Mouse (Mus musculus) kidney, postnatal 0 days (tissue): ENCODE data around the gene Pilrb2. TPM values are rescaled to one million over a fixed set of nuclear protein-coding genes. Genes with fewer than 3 reads are reported as not detected.
"Not testable (repeated sequence)": the region's sequence is repeated elsewhere in the genome, so short reads cannot be mapped to it uniquely, and the experiment has no call there.

Experiments used
- ATAC-seq: fragments of 200-750 bp; cut with Nextera tagmentation; replicated peaks from 2 replicates; pipeline ENCODE4 v1.8.0; 2017; ENCODE audit warnings: low read depth, moderate number of reproducible peaks, moderate TSS enrichment, moderate library complexity; ENCODE audit not compliant: low FRiP score
- DNase-seq: peaks from one replicate; pipeline ENCODE4 v3.0.0-alpha.2; 2016; ENCODE audit warnings: low spot score
- H3K27ac ChIP-seq: fragments of 300-500 bp; sonication (generic); 2 replicates; pipeline ENCODE4 v1.5.1; 2014; ENCODE audit warnings: mild to moderate bottlenecking
- H3K27me3 ChIP-seq: fragments of 300-500 bp; sonication (generic); 2 replicates; pipeline ENCODE4 v1.6.1; 2014; ENCODE audit warnings: low read length, mixed read lengths; ENCODE audit not compliant: insufficient read depth
- H3K36me3 ChIP-seq: fragments of 300-500 bp; sonication (generic); 2 replicates; pipeline ENCODE4 v1.6.1; 2014; ENCODE audit warnings: low read length, mixed read lengths; ENCODE audit not compliant: insufficient read depth
- H3K4me1 ChIP-seq: fragments of 300-500 bp; sonication (generic); replicated peaks from 2 replicates; pipeline ENCODE4 v1.6.1; 2014; ENCODE audit warnings: antibody characterized with exemption, low read length, mixed read lengths; ENCODE audit not compliant: insufficient read depth
- H3K4me2 ChIP-seq: fragments of 300-500 bp; sonication (generic); 2 replicates; pipeline ENCODE4 v1.6.1; 2014; ENCODE audit warnings: mild to moderate bottlenecking, low read length, moderate library complexity, mixed read lengths
- H3K4me3 ChIP-seq: fragments of 300-500 bp; sonication (generic); replicated peaks from 2 replicates; pipeline ENCODE4 v1.5.1; 2014; ENCODE audit warnings: low read depth, low read length
- H3K9ac ChIP-seq: fragments of 300-500 bp; sonication (generic); 2 replicates; pipeline ENCODE4 v1.6.1; 2014; ENCODE audit warnings: low read depth, low read length
- H3K9me3 ChIP-seq: fragments of 300-500 bp; sonication (generic); replicated peaks from 2 replicates; pipeline ENCODE4 v1.6.1; 2016; ENCODE audit warnings: low read length, inconsistent platforms, mixed read lengths
- CTCF ChIP-seq: IDR thresholded peaks from 2 replicates; pipeline ENCODE4 v1.5.1; 2016; ENCODE audit warnings: antibody characterized with exemption, low read depth, mild to moderate bottlenecking, moderate library complexity
- WGBS: fragments of 180-500 bp; shearing (Covaris S2); extraction: QIAGEN DNeasy Blood & Tissue Kit; methylation state at CpG from one replicate; pipeline ENCODE4 v1.1.7; 2014; 5-methylcytosine and 5-hydroxymethylcytosine counted together
- polyA plus RNA-seq: library from polyadenylated mRNA; unstranded; fragments of >200 nt; fragmentation: Nextera tagmentation; extraction: Ambion mirVana; gene quantifications from 2 replicates; pipeline ENCODE4 v1.2.1, GENCODE M21; 2015

Pilrb2 gene
- polyA plus RNA-seq = 0.16 and 0.84 TPM in 2 replicates

- not testable (repeated sequence) for H3K36me3 ChIP-seq, ATAC-seq, H3K9ac ChIP-seq, H3K9me3 ChIP-seq, H3K27me3 ChIP-seq, H3K4me3 ChIP-seq, H3K4me2 ChIP-seq, H3K27ac ChIP-seq, H3K4me1 ChIP-seq, DNase-seq
- WGBS = 86% methylated on average over 2 of the region's 3 CpGs
Measured at GRCm38 (mm10) chr5:137871644-137872380, at the start of gene Pilrb2. Gene Pilrb2, minus strand, starts transcription at chr5:137871815.

- H3K4me3 ChIP-seq = no peak overlapping the region
- no peak for ATAC-seq
- H3K9me3 ChIP-seq = no peaks in the 10 kb centered on the region
- no peak overlapping the region for H3K9ac ChIP-seq
- no peak overlapping the region for H3K4me2 ChIP-seq
- no peak for DNase-seq
- no peak overlapping the region for H3K27ac ChIP-seq
- H3K36me3 ChIP-seq = no peaks in the 10 kb centered on the region
- H3K4me1 ChIP-seq = no peaks in the 10 kb centered on the region
- TF ChIP-seq CTCF = no peak
- no peaks in the 10 kb centered on the region for H3K27me3 ChIP-seq
- WGBS = 63% methylated on average over 6 of the region's 6 CpGs
Measured at GRCm38 (mm10) chr5:137915550-137915949, 43.9 kb upstream of the Pilrb2 start.

GRCm38 (mm10) chr5:137914508-137914907 lies 42.9 kb upstream of the Pilrb2 start:
- Histone ChIP-seq H3K4me3 (no peak overlapping the region), H3K4me2 (no peak overlapping the region)
- DNase-seq = peak; percentile 11

GRCm38 (mm10) chr5:137909564-137910262 lies 38.1 kb upstream of the Pilrb2 start:
- H3K4me1 ChIP-seq = no peaks in the 10 kb centered on the region
- H3K36me3 ChIP-seq = no peaks in the 10 kb centered on the region
- ATAC-seq (no peak), DNase-seq (peak; percentile 19)
- TF ChIP-seq CTCF = no peak
- H3K4me3 ChIP-seq = no peak overlapping the region
- 65% methylated on average over 3 of the region's 3 CpGs for WGBS
- no peaks in the 10 kb centered on the region for H3K9me3 ChIP-seq
- H3K9ac ChIP-seq = no peak overlapping the region
- H3K4me2 ChIP-seq = no peak overlapping the region
- no peak overlapping the region for H3K27ac ChIP-seq
- H3K27me3 ChIP-seq = no peaks in the 10 kb centered on the region

More at GRCm38 (mm10) chr5:137914508-137914907, 42.9 kb upstream of the Pilrb2 start:
- Histone ChIP-seq H3K27ac (no peak overlapping the region), H3K9me3 (no peaks in the 10 kb centered on the region), H3K36me3 (no peaks in the 10 kb centered on the region), H3K9ac (no peak overlapping the region), H3K27me3 (no peaks in the 10 kb centered on the region), H3K4me1 (no peaks in the 10 kb centered on the region)
- no peak for ATAC-seq
- TF ChIP-seq CTCF = peak; percentile 32; the same call in 1 of the 2 replicates

- H3K9ac ChIP-seq = no peak overlapping the region
- WGBS = 79% methylated on average over 1 of the region's 1 CpGs
- no peaks in the 10 kb centered on the region for H3K9me3 ChIP-seq
- DNase-seq (no peak), ATAC-seq (no peak)
- no peaks in the 10 kb centered on the region for H3K4me1 ChIP-seq
- no peaks in the 10 kb centered on the region for H3K27me3 ChIP-seq
- no peak overlapping the region for H3K27ac ChIP-seq
- H3K4me3 ChIP-seq = no peak overlapping the region
- H3K36me3 ChIP-seq = no peaks in the 10 kb centered on the region
- no peak for TF ChIP-seq CTCF
- H3K4me2 ChIP-seq = no peak overlapping the region
Measured at GRCm38 (mm10) chr5:137897812-137898211, 26.2 kb upstream of the Pilrb2 start.

- no peaks in the 10 kb centered on the region for H3K27me3 ChIP-seq
- H3K9me3 ChIP-seq = no peaks in the 10 kb centered on the region
- H3K4me2 ChIP-seq = no peak overlapping the region
- DNase-seq = no peak
- peak; percentile 61 for TF ChIP-seq CTCF
- H3K4me3 ChIP-seq = no peak overlapping the region
- no peak for ATAC-seq
- 38% methylated on average over 1 of the region's 1 CpGs for WGBS
- no peak overlapping the region for H3K27ac ChIP-seq
- H3K4me1 ChIP-seq = no peaks in the 10 kb centered on the region
- H3K9ac ChIP-seq = no peak overlapping the region
- H3K36me3 ChIP-seq = no peaks in the 10 kb centered on the region
Measured at GRCm38 (mm10) chr5:137892954-137893353, 21.3 kb upstream of the Pilrb2 start.
